Comparison of ENCODE assay signal across 9 mouse cellular contexts in the genomic region with DNA sequence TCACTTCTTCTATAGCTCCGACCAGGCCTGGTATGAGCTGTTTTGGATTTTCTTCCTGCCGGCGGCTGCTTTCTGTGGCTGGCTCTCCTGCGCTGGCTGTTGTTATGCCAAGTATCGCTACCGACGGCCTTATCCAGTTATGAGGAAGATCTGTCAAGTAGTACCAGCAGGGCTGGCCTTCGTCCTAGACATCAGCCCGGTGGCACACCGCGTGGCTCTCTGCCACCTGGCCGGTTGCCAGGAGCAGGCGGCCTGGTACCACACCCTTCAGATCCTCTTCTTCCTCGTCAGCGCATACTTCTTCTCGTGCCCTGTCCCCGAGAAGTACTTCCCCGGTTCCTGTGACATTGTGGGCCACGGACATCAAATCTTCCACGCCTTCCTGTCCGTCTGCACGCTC. TPM values are rescaled to one million over a fixed set of nuclear protein-coding genes. Genes with fewer than 3 reads are reported as not detected.
DNase-seq lines count a peak whose midpoint lies in the region; ATAC-seq and TF ChIP-seq lines count a peak whose summit lies in the region.
"Had no signal": no experiment of that assay in that cellular context is flagged by ENCODE, and none has a peak within 500 bp of the region (broad histone marks: within the 10 kb centered on the region; RNA-seq: fewer than 3 reads in every experiment).

No protein-coding gene starts in this region.

- intact Hi-C loops in heart, postnatal 10 days (cut with DNase I): loop anchor here (5.0 kb wide), 1 partner anchor 407 kb away; no protein-coding TSS in a partner anchor

- no peaks in the 10 kb centered on the region for H3K9me3 ChIP-seq in hindbrain, embryonic 15.5 days
- no peaks in the 10 kb centered on the region for H3K9me3 ChIP-seq in hindbrain, embryonic 11.5 days (ENCODE audit: control insufficient read depth, low read length)
- H3K9me3 ChIP-seq in kidney, embryonic 15.5 days (replicated peaks): no peaks in the 10 kb centered on the region
- H3K9me3 ChIP-seq: liver, embryonic 13.5 days had no signal

- H3K27me3 ChIP-seq in hindbrain, embryonic 15.5 days: no peaks in the 10 kb centered on the region
- H3K27me3 ChIP-seq in hindbrain, embryonic 11.5 days (ENCODE audit: control insufficient read depth, insufficient read depth, low read length): no peaks in the 10 kb centered on the region
- H3K27me3 ChIP-seq in cerebellum, adult 2 months (ENCODE audit: control insufficient read depth, insufficient read depth, low read length): no peaks in the 10 kb centered on the region
- H3K27me3 ChIP-seq in kidney, embryonic 15.5 days: no peaks in the 10 kb centered on the region
- H3K27me3 ChIP-seq: liver, embryonic 13.5 days had no signal

- no peak for TF ChIP-seq CTCF in cerebellum, adult 2 months (IDR thresholded peaks at IDR 0.05; ENCODE audit: borderline replicate concordance, insufficient read depth, low read depth, low read length)

- ATAC-seq in hindbrain, embryonic 15.5 days (ENCODE audit: low FRiP score, low read depth): 0 out of 2 replicates have a peak, but pooled peaks have one; percentile 42
- no peak for ATAC-seq in hindbrain, embryonic 11.5 days (ENCODE audit: low FRiP score)
- no peak for ATAC-seq in monocyte, adult 5-6 weeks (replicated peaks; ENCODE audit: insufficient number of reproducible peaks, low FRiP score, low TSS enrichment, poor library complexity, severe bottlenecking)
- no peak for ATAC-seq in kidney, embryonic 15.5 days (replicated peaks; ENCODE audit: low FRiP score)

- H3K36me3 ChIP-seq in hindbrain, embryonic 15.5 days: peaks cover 7% of the 10 kb centered on the region; the same call in 1 of the 2 replicates
- H3K36me3 ChIP-seq in hindbrain, embryonic 11.5 days (ENCODE audit: control insufficient read depth, insufficient read depth, low read length): no peaks in the 10 kb centered on the region
- H3K36me3 ChIP-seq in kidney, embryonic 15.5 days: peaks cover 12% of the 10 kb centered on the region
- H3K36me3 ChIP-seq: liver, embryonic 13.5 days had no signal

- no peak overlapping the region for H3K4me3 ChIP-seq in hindbrain, embryonic 15.5 days
- H3K4me3 ChIP-seq in hindbrain, embryonic 11.5 days (ENCODE audit: low read depth, low read length): no peak overlapping the region
- H3K4me3 ChIP-seq in cerebellum, adult 2 months (replicated peaks; ENCODE audit: insufficient read depth, low read depth, low read length): no peak overlapping the region
- H3K4me3 ChIP-seq in kidney, embryonic 15.5 days (replicated peaks): no peak overlapping the region
- H3K4me3 ChIP-seq: liver, embryonic 13.5 days had no signal

- no peak overlapping the region for H3K9ac ChIP-seq in hindbrain, embryonic 15.5 days
- H3K9ac ChIP-seq in hindbrain, embryonic 11.5 days (ENCODE audit: low read depth, low read length): no peak overlapping the region
- no peak overlapping the region for H3K9ac ChIP-seq in kidney, embryonic 15.5 days
- H3K9ac ChIP-seq: liver, embryonic 13.5 days had no signal

- 68% methylated on average over 22 of the region's 22 CpGs for WGBS in hindbrain, embryonic 15.5 days
- 93% methylated on average over 22 of the region's 22 CpGs for WGBS in hindbrain, embryonic 11.5 days
- 17% methylated on average over 22 of the region's 22 CpGs for WGBS in cerebellum, adult 2 months
- 89% methylated on average over 22 of the region's 22 CpGs for WGBS in kidney, embryonic 15.5 days

- TF ChIP-seq POLR2A in cerebellum, adult 2 months (IDR thresholded peaks at IDR 0.05; ENCODE audit: borderline replicate concordance, insufficient read depth, low read length): no peak

- H3K4me1 ChIP-seq in hindbrain, embryonic 15.5 days (replicated peaks): no peaks in the 10 kb centered on the region
- no peaks in the 10 kb centered on the region for H3K4me1 ChIP-seq in hindbrain, embryonic 11.5 days (replicated peaks; ENCODE audit: control insufficient read depth, insufficient read depth, low read length)
- peaks cover 10% of the 10 kb centered on the region; the same call in 1 of the 2 replicates for H3K4me1 ChIP-seq in cerebellum, adult 2 months (ENCODE audit: control insufficient read depth, insufficient read depth, low read length)
- H3K4me1 ChIP-seq in kidney, embryonic 15.5 days: no peaks in the 10 kb centered on the region

- no peak overlapping the region for H3K27ac ChIP-seq in hindbrain, embryonic 15.5 days (replicated peaks)
- H3K27ac ChIP-seq in hindbrain, embryonic 11.5 days (ENCODE audit: low read depth, low read length): no peak overlapping the region
- H3K27ac ChIP-seq in cerebellum, adult 2 months (ENCODE audit: insufficient read depth, low read length): no peak overlapping the region
- H3K27ac ChIP-seq in kidney, embryonic 15.5 days: no peak overlapping the region
- H3K27ac ChIP-seq: liver, embryonic 13.5 days had no signal

- DNase-seq in hindbrain, embryonic 11.5 days (ENCODE audit: low spot score): no peak
- DNase-seq in R1 (ENCODE audit: low read depth, low spot score): peak; percentile 17
- DNase-seq in cerebellum, adult 2 months: peak; percentile 69 to 71
- peak; percentile 81 to 86 for DNase-seq in heart, postnatal 10 days
- no peak for DNase-seq in kidney, postnatal 4 days
- DNase-seq: liver, embryonic 13.5 days had no signal

- H3K4me2 ChIP-seq in hindbrain, embryonic 15.5 days: no peak overlapping the region
- no peak overlapping the region for H3K4me2 ChIP-seq in hindbrain, embryonic 11.5 days (replicated peaks; ENCODE audit: low read depth, low read length)
- no peak overlapping the region for H3K4me2 ChIP-seq in kidney, embryonic 15.5 days
- H3K4me2 ChIP-seq: liver, embryonic 13.5 days had no signal

RNA-seq across cellular contexts. Expression of gene Efhc1, which starts 16.3 kb away (rescaled TPM):
- 2.9 and 3.6 TPM in 2 replicates for polyA plus RNA-seq in hindbrain, embryonic 15.5 days (2015; fragmentation: Nextera tagmentation; extraction: Ambion mirVana)
- 4.0 and 4.3 TPM in 2 replicates for polyA plus RNA-seq in hindbrain, embryonic 11.5 days (2014; fragmentation: Nextera tagmentation; extraction: Ambion mirVana)
- 2.1 and 3.0 TPM in 2 replicates for polyA plus RNA-seq in cerebellum, adult 2 months (2012; rRNA removed)
- total RNA-seq in heart, postnatal 10 days (2021): 1 to 10 TPM; 1.0 to 1.2 TPM
- total RNA-seq in monocyte, adult 5-6 weeks (2017): 0.39 TPM in 1 of 3 replicates, not detected in the others
- polyA plus RNA-seq in kidney, embryonic 15.5 days (2015; fragmentation: Nextera tagmentation; extraction: Ambion mirVana): 2.4 and 3.2 TPM in 2 replicates

RNA-seq across cellular contexts. Expression of gene Paqr8, which starts 44.7 kb away (rescaled TPM):
- 33.0 and 38.6 TPM in 2 replicates for polyA plus RNA-seq in hindbrain, embryonic 15.5 days (2015; fragmentation: Nextera tagmentation; extraction: Ambion mirVana)
- polyA plus RNA-seq in hindbrain, embryonic 11.5 days (2014; fragmentation: Nextera tagmentation; extraction: Ambion mirVana): 10.0 and 11.9 TPM in 2 replicates
- polyA plus RNA-seq in cerebellum, adult 2 months (2012; rRNA removed): 112 and 134 TPM in 2 replicates
- 1 to 10 TPM; 2.6 to 2.9 TPM for total RNA-seq in heart, postnatal 10 days (2021)
- total RNA-seq in monocyte, adult 5-6 weeks (2017): 0.57 to 2.1 TPM (median 1.2 TPM) in 3 replicates
- polyA plus RNA-seq in kidney, embryonic 15.5 days (2015; fragmentation: Nextera tagmentation; extraction: Ambion mirVana): 3.9 and 4.3 TPM in 2 replicates

Comparison
In these comparisons a context has a peak if more than half of its experiments do, and no peak if none do; other contexts are left out.
1. DNase-seq: peak in R1 (single experiment), cerebellum, adult 2 months (2 of 2) and heart, postnatal 10 days (2 of 2); none in hindbrain, embryonic 11.5 days (single experiment) and kidney, postnatal 4 days (0 of 2).